Mouse (Mus musculus) kidney, adult 2 months (tissue): ENCODE measurements around the gene Cxadr.

Experiments used
- CTCF ChIP-seq: fragments of 200-500 bp; conservative IDR thresholded peaks from 2 replicates; pipeline ENCODE4 v1.5.1; 2011; ENCODE audit warnings: low read depth, mild to moderate bottlenecking, control low read depth, low read length, moderate library complexity, mixed read lengths; ENCODE audit not compliant: insufficient read depth, insufficient read length
- POLR2A ChIP-seq: fragments of 200-500 bp; IDR thresholded peaks from one replicate; pipeline ENCODE4 v1.6.1; 2011; ENCODE audit warnings: low read depth, low read length, control low read depth

DNA sequence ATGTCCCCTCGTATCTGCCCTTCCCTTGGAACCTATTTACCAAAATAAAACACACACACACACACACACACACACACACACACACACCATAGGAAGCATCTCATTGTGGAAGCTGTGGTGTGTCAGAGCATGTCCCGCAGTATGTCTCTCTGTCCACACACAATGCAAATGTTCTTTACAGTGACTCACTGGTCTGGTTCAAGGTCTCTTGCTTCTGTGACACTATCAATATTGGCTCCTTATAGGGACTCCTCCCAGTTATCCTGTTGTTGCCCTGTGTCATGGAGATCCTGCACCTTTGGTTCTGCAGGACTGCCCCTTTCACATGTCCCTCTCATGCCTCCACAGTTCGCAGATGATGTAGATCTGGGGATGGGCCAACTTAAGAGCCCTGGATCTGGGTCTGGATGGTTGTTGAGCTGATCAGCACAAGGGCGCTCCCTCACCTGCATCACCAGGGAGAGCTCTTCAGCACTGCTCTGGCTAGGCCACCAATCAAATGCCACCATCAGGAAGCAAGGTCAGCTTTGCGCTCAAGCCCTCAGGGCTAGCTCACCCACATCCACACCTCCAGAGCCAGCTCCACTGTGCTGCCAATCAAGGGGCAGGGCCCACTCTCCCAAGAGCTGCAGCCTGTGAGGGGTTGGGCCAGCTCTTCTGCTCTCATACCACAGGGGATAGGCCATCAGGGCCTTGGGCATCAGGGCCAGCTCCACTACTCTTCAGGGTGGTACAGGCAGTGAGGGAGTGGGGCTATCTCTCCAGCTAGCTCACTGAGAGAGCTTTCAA is 21.0 kb upstream of the Cxadr start:
- TF ChIP-seq POLR2A (no peak), CTCF (no peak)
